Mouse (Mus musculus): ENCODE measurements around the gene Tsacc. TPM values are rescaled to one million over a fixed set of nuclear protein-coding genes. Genes with fewer than 3 reads are reported as not detected.

Gene Tsacc
- total and polyA plus RNA-seq, 3 experiments, result 4.8 to 8.6 (median 5.1) TPM

GRCm38 (mm10) chr3:88335436-88336053 lies 38.7 kb upstream of the Tsacc start:
- DNase-seq, result no peak
- H3K9ac ChIP-seq (ENCODE audit: low read depth, low read length), result peak overlapping the region; percentile 75
- intact Hi-C loops (cut with DNase I), result loop anchor here (5.0 kb wide), 1 partner anchor 38 kb away; the partner anchor contains the start of genes Cct3 and Tsacc

GRCm38 (mm10) chr3:88334902-88335435 lies 38.2 kb upstream of the Tsacc start:
- H3K79me2 ChIP-seq (replicated peaks; ENCODE audit: control insufficient read depth, insufficient read depth, low read length), result no peaks in the 10 kb centered on the region; the same call in 1 of the 2 replicates
- peak overlapping the region; percentile 85 for H3K4me3 ChIP-seq
- intact Hi-C loops (cut with DNase I), result loop anchor here (5.0 kb wide), 1 partner anchor 38 kb away; the partner anchor contains the start of genes Cct3 and Tsacc
- H3K27ac ChIP-seq, result peak overlapping the region; percentile 99
- H3K9ac ChIP-seq (ENCODE audit: low read depth, low read length), result no peak overlapping the region
- TF ChIP-seq EP300 (IDR thresholded peaks at IDR 0.05; ENCODE audit: insufficient read depth, low read depth, low read length) (no peak), POLR2A (IDR thresholded peaks at IDR 0.05; ENCODE audit: insufficient read depth, low read depth, low read length) (no peak), CTCF (IDR thresholded peaks at IDR 0.05) (no peak)
- no peak for DNase-seq
- H3K4me1 ChIP-seq (ENCODE audit: control insufficient read depth, insufficient read depth, low read length), result peaks cover 6% of the 10 kb centered on the region
- 31% methylated on average over 3 of the region's 3 CpGs for WGBS
- H3K36me3 ChIP-seq (ENCODE audit: control insufficient read depth, insufficient read depth, low read length), result no peaks in the 10 kb centered on the region
- no peaks in the 10 kb centered on the region for H3K27me3 ChIP-seq (ENCODE audit: control insufficient read depth, insufficient read depth, low read length)

More at GRCm38 (mm10) chr3:88335436-88336053, 38.7 kb upstream of the Tsacc start:
- 1% methylated on average over 27 of the region's 27 CpGs for WGBS
- Histone ChIP-seq H3K4me3 (peak overlapping the region; percentile 85), H3K27me3 (ENCODE audit: control insufficient read depth, insufficient read depth, low read length) (no peaks in the 10 kb centered on the region), H3K36me3 (ENCODE audit: control insufficient read depth, insufficient read depth, low read length) (no peaks in the 10 kb centered on the region), H3K4me1 (ENCODE audit: control insufficient read depth, insufficient read depth, low read length) (peaks cover 6% of the 10 kb centered on the region), H3K79me2 (replicated peaks; ENCODE audit: control insufficient read depth, insufficient read depth, low read length) (no peaks in the 10 kb centered on the region; the same call in 1 of the 2 replicates), H3K27ac (peak overlapping the region; percentile 99)
- TF ChIP-seq POLR2A (IDR thresholded peaks at IDR 0.05; ENCODE audit: insufficient read depth, low read depth, low read length) (no peak), EP300 (IDR thresholded peaks at IDR 0.05; ENCODE audit: insufficient read depth, low read depth, low read length) (no peak), CTCF (IDR thresholded peaks at IDR 0.05) (no peak)

DNA sequence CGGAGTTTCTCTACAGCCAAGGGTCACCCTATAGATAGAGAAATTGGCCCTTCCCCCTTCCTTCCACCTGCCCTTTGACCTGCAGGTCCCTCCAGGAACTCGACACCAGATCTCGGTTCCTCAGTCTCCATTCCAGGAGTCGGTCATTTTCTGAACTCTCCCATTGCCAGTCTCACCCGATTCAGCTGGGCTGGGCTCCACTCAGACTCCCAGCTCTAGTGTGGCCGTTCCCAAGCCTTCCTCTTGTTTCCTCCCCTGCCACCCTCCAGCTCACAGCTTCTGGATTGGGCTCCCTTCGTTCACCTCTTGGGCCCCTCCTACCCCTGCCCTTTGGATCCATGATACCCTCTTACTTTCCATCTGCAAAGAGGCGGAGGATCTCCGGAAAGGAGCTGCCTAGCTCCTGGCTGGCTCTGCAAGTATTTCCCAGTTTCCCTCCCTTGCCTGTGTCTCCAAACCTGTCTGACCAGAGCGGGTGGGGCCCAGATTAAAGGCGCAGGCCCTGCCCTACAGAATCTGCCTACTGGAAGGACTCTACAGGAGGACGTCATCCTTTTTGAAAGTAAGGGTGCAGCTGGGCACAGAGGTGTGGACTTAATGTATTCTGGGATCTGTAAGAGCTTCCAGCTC lies 37.3 kb upstream of the Tsacc start:
- intact Hi-C loops (cut with DNase I), result no loop called here
- Histone ChIP-seq H3K27me3 (ENCODE audit: control insufficient read depth, insufficient read depth, low read length) (no peaks in the 10 kb centered on the region), H3K79me2 (replicated peaks; ENCODE audit: control insufficient read depth, insufficient read depth, low read length) (no peaks in the 10 kb centered on the region), H3K4me3 (no peak overlapping the region), H3K36me3 (ENCODE audit: control insufficient read depth, insufficient read depth, low read length) (no peaks in the 10 kb centered on the region), H3K9ac (ENCODE audit: low read depth, low read length) (no peak overlapping the region), H3K4me1 (ENCODE audit: control insufficient read depth, insufficient read depth, low read length) (peaks cover 5% of the 10 kb centered on the region), H3K27ac (no peak overlapping the region)
- no peak for DNase-seq
- 63% methylated on average over 12 of the region's 12 CpGs for WGBS
- no peak for TF ChIP-seq POLR2A (IDR thresholded peaks at IDR 0.05; ENCODE audit: insufficient read depth, low read depth, low read length)
- no peak for TF ChIP-seq CTCF (IDR thresholded peaks at IDR 0.05)
- TF ChIP-seq EP300 (IDR thresholded peaks at IDR 0.05; ENCODE audit: insufficient read depth, low read depth, low read length), result no peak

DNA sequence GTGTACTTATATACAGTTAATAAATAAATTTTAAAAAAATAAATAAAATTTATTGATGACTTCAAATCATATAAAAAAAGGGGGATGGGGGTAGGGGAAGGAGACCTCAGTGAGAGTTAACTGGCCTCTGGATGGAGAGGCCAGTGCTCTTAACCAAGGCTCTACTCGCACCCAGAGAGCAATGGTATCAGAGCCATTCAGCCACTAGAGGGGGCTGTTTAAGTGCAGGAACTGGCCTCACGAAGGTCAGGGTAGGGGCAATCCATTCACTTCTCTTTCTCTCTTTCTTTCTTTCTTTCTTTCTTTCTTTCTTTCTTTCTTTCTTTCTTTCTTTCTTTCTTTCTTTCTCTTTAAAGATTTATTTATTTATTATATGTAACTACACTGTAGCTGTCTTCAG lies 34.5 kb upstream of the Tsacc start:
- Histone ChIP-seq H3K4me1 (ENCODE audit: control insufficient read depth, insufficient read depth, low read length) (no peaks in the 10 kb centered on the region), H3K4me3 (no peak overlapping the region), H3K9ac (ENCODE audit: low read depth, low read length) (no peak overlapping the region), H3K27ac (no peak overlapping the region), H3K27me3 (ENCODE audit: control insufficient read depth, insufficient read depth, low read length) (no peaks in the 10 kb centered on the region), H3K36me3 (ENCODE audit: control insufficient read depth, insufficient read depth, low read length) (no peaks in the 10 kb centered on the region), H3K79me2 (replicated peaks; ENCODE audit: control insufficient read depth, insufficient read depth, low read length) (no peaks in the 10 kb centered on the region)
- DNase-seq, result no peak
- intact Hi-C loops (cut with DNase I), result no loop called here
- 31% methylated on average over 2 of the region's 2 CpGs for WGBS
- TF ChIP-seq EP300 (IDR thresholded peaks at IDR 0.05; ENCODE audit: insufficient read depth, low read depth, low read length) (no peak), CTCF (IDR thresholded peaks at IDR 0.05) (peak; percentile 83)

DNA sequence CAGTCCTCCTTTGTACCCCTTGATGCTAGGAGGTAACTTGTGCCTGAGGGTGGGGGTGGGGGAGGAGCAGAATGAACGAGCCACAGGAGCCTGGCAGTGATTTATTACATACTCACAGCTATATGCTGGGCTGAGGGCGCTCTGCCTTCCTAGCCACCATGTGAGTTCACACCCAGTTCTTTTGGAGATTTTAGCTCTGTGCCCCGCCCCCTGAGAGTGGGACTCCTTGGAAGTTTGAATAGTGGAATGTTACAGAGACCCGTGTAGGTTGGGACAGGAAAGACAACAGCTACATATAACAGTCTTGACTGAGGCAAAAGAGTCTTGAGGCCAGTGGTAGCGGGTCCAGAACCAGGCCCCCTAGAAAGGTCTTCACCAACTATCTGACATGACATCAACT lies 32.2 kb upstream of the Tsacc start:
- H3K27ac ChIP-seq, result no peak overlapping the region
- H3K79me2 ChIP-seq (replicated peaks; ENCODE audit: control insufficient read depth, insufficient read depth, low read length), result no peaks in the 10 kb centered on the region
- TF ChIP-seq POLR2A (IDR thresholded peaks at IDR 0.05; ENCODE audit: insufficient read depth, low read depth, low read length), result no peak
- no peak for TF ChIP-seq CTCF (IDR thresholded peaks at IDR 0.05)
- TF ChIP-seq EP300 (IDR thresholded peaks at IDR 0.05; ENCODE audit: insufficient read depth, low read depth, low read length), result no peak
- no peaks in the 10 kb centered on the region for H3K36me3 ChIP-seq (ENCODE audit: control insufficient read depth, insufficient read depth, low read length)
- H3K4me1 ChIP-seq (ENCODE audit: control insufficient read depth, insufficient read depth, low read length), result peaks cover 3% of the 10 kb centered on the region
- H3K27me3 ChIP-seq (ENCODE audit: control insufficient read depth, insufficient read depth, low read length), result no peaks in the 10 kb centered on the region
- intact Hi-C loops (cut with DNase I), result no loop called here
- no peak overlapping the region for H3K4me3 ChIP-seq
- no peak for DNase-seq
- 81% methylated on average over 5 of the region's 5 CpGs for WGBS
- no peak overlapping the region for H3K9ac ChIP-seq (ENCODE audit: low read depth, low read length)

DNA sequence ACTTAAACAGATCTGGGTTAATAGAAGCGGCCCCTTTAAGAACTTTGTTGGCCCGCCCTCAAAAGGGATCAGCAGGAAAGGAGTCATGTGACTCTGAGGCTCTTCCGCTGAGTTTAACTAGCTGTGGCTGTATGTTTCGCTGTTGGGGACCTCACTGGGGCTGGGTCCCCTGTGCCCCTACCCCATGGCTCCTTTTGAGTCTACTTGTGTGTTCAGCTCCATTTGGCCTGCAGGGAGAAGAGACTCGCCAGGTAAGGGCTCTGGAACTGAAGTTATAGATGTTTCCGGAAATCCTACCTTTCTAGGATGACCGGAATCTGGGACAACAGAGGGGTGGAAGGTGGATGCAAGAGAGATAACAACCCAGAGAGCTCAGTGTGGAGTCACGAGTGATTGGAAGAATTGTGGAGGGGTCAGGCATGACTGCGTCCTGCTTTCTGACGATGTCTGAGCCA lies 28.2 kb upstream of the Tsacc start, which contains the start of gene Glmp:
TSS of gene Glmp (plus strand) at position 73 of the 455 bp plus-strand sequence.
- H3K4me1 ChIP-seq (ENCODE audit: control insufficient read depth, insufficient read depth, low read length), result peaks cover 3% of the 10 kb centered on the region
- 0% methylated on average over 10 of the region's 10 CpGs for WGBS
- H3K27me3 ChIP-seq (ENCODE audit: control insufficient read depth, insufficient read depth, low read length), result no peaks in the 10 kb centered on the region
- no peak for TF ChIP-seq EP300 (IDR thresholded peaks at IDR 0.05; ENCODE audit: insufficient read depth, low read depth, low read length)
- TF ChIP-seq POLR2A (IDR thresholded peaks at IDR 0.05; ENCODE audit: insufficient read depth, low read depth, low read length), result peak; percentile 90
- no peak for TF ChIP-seq CTCF (IDR thresholded peaks at IDR 0.05)
- H3K27ac ChIP-seq, result peak within 1 kb of the TSS; percentile 86
- DNase-seq, result peak; percentile 73 to 75
- peak within 1 kb of the TSS; percentile 92 for H3K9ac ChIP-seq (ENCODE audit: low read depth, low read length)
- no peaks in the 10 kb centered on the region for H3K79me2 ChIP-seq (replicated peaks; ENCODE audit: control insufficient read depth, insufficient read depth, low read length)
- intact Hi-C loops (cut with DNase I), result no loop called here
- no peaks in the 10 kb centered on the region for H3K36me3 ChIP-seq (ENCODE audit: control insufficient read depth, insufficient read depth, low read length)
- peak within 1 kb of the TSS; percentile 93 for H3K4me3 ChIP-seq
